Mouse (Mus musculus) myocyte (in vitro differentiated cells): ENCODE results near the gene Pou2f1. TPM values are rescaled to one million over a fixed set of nuclear protein-coding genes. Genes with fewer than 3 reads are reported as not detected.

ENCODE experiments used
- H3K27me3 ChIP-seq: one replicate; pipeline ENCODE4 v1.6.1; 2011; ENCODE audit not compliant: control insufficient read depth, insufficient read depth, insufficient read length
- H3K36me3 ChIP-seq: one replicate; pipeline ENCODE4 v1.6.1; 2011; ENCODE audit not compliant: control insufficient read depth, insufficient read depth
- H3K4me2 ChIP-seq: one replicate; pipeline ENCODE4 v1.6.1; 2011; ENCODE audit warnings: low read depth, control low read depth
- H3K4me3 ChIP-seq: one replicate; pipeline ENCODE4 v1.5.1; 2011; ENCODE audit warnings: mild to moderate bottlenecking, control low read depth, moderate library complexity
- H3K79me2 ChIP-seq: one replicate; pipeline ENCODE4 v1.6.1; 2011; ENCODE audit not compliant: control insufficient read depth, insufficient read depth
- H3ac ChIP-seq: one replicate; pipeline ENCODE4 v1.6.1; 2011; ENCODE audit not compliant: control insufficient read depth, insufficient read length
- CEBPB ChIP-seq: IDR thresholded peaks from 2 replicates; pipeline ENCODE4 v1.6.1; 2011; ENCODE audit warnings: mild to moderate bottlenecking, moderate library complexity; ENCODE audit not compliant: poor library complexity, insufficient read depth, severe bottlenecking
- E2F4 ChIP-seq: IDR thresholded peaks from one replicate; pipeline ENCODE4 v1.6.1; 2011; ENCODE audit warnings: mild to moderate bottlenecking, control low read depth, moderate library complexity; ENCODE audit not compliant: insufficient read depth
- MAX ChIP-seq: IDR thresholded peaks from one replicate; pipeline ENCODE4 v1.6.1; 2011; ENCODE audit warnings: low read depth, mild to moderate bottlenecking, control low read depth
- MYOD1 ChIP-seq, 3 experiments: IDR thresholded peaks; one replicate each; pipeline ENCODE4 v1.6.1; 2011; ENCODE audit warnings: control low read depth in 2 of 3, low read depth in 2 of 3, mild to moderate bottlenecking in 2 of 3, moderate library complexity in 1 of 3; ENCODE audit not compliant: insufficient read length in 2 of 3, control insufficient read depth in 1 of 3
- MYOG ChIP-seq, 3 experiments: IDR thresholded peaks; one replicate each; pipeline ENCODE4 v1.6.1; 2011; ENCODE audit warnings: control low read depth in 2 of 3, low read depth in 2 of 3, mild to moderate bottlenecking in 2 of 3; ENCODE audit not compliant: insufficient read length in 2 of 3, control insufficient read depth in 1 of 3, insufficient read depth in 1 of 3
- POLR2A ChIP-seq: IDR thresholded peaks from one replicate; pipeline ENCODE4 v1.6.1; 2011; ENCODE audit warnings: low read depth, mild to moderate bottlenecking, control low read depth, moderate library complexity; ENCODE audit not compliant: insufficient read length
- POLR2AphosphoS2 ChIP-seq: IDR thresholded peaks from one replicate; pipeline ENCODE4 v1.6.1; 2011; ENCODE audit warnings: low read depth, control low read depth; ENCODE audit not compliant: insufficient read length
- REST ChIP-seq: IDR thresholded peaks from one replicate; pipeline ENCODE4 v1.6.1; 2011; ENCODE audit warnings: mild to moderate bottlenecking, control low read depth, moderate library complexity; ENCODE audit not compliant: insufficient read depth, insufficient read length
- SRF ChIP-seq: IDR thresholded peaks from one replicate; pipeline ENCODE4 v1.6.1; 2011; ENCODE audit warnings: low read depth; ENCODE audit not compliant: control insufficient read depth, insufficient read length
- TCF12 ChIP-seq: IDR thresholded peaks from one replicate; pipeline ENCODE4 v1.6.1; 2011; ENCODE audit warnings: mild to moderate bottlenecking, control low read depth; ENCODE audit not compliant: poor library complexity, insufficient read depth, severe bottlenecking
- TCF3 ChIP-seq: IDR thresholded peaks from one replicate; pipeline ENCODE4 v1.6.1; 2011; ENCODE audit warnings: low read depth, control low read depth; ENCODE audit not compliant: insufficient read length
- USF1 ChIP-seq: IDR thresholded peaks from one replicate; pipeline ENCODE4 v1.6.1; 2011; ENCODE audit warnings: low read depth, mild to moderate bottlenecking, control low read depth, moderate library complexity
- polyA plus RNA-seq: library from polyadenylated mRNA; unstranded; fragments of >200 nt; fragmentation: generic; extraction: Trizol; gene quantifications from one replicate; pipeline ENCODE4 v1.2.1, GENCODE M21; 2012; ENCODE audit warnings: missing spikeins

Gene Pou2f1
- polyA plus RNA-seq, 1 experiment: 2.1 TPM

GRCm38 (mm10) chr1:165842170-165842569, 160.3 kb downstream of the Pou2f1 start:
- H3K27me3 ChIP-seq: no peaks in the 10 kb centered on the region
- no peak for TF ChIP-seq TCF3
- no peak for TF ChIP-seq TCF12
- TF ChIP-seq REST: no peak
- TF ChIP-seq MYOD1 (IDR thresholded peaks at IDR 0.05; ENCODE audit: control insufficient read depth in 1 of 3, insufficient read length in 2 of 3, low read depth in 2 of 3): no peak
- TF ChIP-seq MAX: no peak
- TF ChIP-seq POLR2A: no peak
- no peak for TF ChIP-seq E2F4
- no peak for TF ChIP-seq POLR2AphosphoS2
- H3K4me3 ChIP-seq: no peak overlapping the region
- no peaks in the 10 kb centered on the region for H3K36me3 ChIP-seq
- H3ac ChIP-seq: no peak overlapping the region
- no peak overlapping the region for H3K4me2 ChIP-seq
- no peaks in the 10 kb centered on the region for H3K79me2 ChIP-seq

DNA sequence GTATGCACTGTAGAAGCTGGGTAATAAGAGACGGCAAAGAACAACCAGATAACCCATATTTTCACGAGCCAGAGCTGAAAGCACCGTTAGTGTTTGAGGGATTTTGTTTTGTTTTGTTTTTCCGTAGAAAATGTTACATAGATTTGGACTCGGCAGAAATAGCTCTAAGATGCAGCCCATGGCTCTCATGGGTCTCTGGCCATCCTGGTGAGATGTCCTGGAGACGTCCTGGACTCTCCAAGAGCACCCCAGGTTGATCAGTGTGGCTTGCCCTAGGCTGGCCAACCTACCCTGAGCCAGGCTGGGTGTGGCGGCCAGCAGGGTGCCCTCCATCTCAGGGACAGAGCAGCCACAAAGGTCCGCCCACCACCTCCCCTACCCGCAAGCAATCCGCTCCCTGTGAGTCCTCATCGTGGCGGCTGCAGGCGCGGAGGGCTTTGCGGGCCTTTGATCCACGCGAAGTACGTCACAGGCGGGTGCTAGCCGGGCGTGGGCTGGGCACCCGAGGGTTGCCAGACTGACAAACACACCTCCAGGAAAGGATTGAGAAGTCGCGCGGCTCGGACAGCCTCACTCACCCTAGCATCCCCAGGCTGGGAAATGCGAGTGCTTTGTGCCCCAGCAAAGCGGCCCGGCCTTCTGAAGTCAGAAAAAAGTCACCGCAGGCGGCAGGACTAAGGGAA, 161.8 kb downstream of the Pou2f1 start:
- Histone ChIP-seq H3ac (no peak overlapping the region), H3K36me3 (no peaks in the 10 kb centered on the region), H3K27me3 (no peaks in the 10 kb centered on the region), H3K4me3 (no peak overlapping the region), H3K4me2 (peak overlapping the region; percentile 42), H3K79me2 (no peaks in the 10 kb centered on the region)
- TF ChIP-seq REST: no peak
- no peak for TF ChIP-seq SRF
- TF ChIP-seq USF1: no peak
- no peak for TF ChIP-seq POLR2AphosphoS2
- TF ChIP-seq E2F4: no peak
- TF ChIP-seq MYOG (IDR thresholded peaks at IDR 0.05; ENCODE audit: control insufficient read depth in 1 of 3, insufficient read depth in 1 of 3, insufficient read length in 2 of 3, low read depth in 2 of 3): no peak
- no peak for TF ChIP-seq TCF3
- no peak for TF ChIP-seq TCF12
- TF ChIP-seq MYOD1 (IDR thresholded peaks at IDR 0.05; ENCODE audit: control insufficient read depth in 1 of 3, insufficient read length in 2 of 3, low read depth in 2 of 3): no peak
- no peak for TF ChIP-seq MAX
- no peak for TF ChIP-seq POLR2A
- TF ChIP-seq CEBPB: no peak

DNA sequence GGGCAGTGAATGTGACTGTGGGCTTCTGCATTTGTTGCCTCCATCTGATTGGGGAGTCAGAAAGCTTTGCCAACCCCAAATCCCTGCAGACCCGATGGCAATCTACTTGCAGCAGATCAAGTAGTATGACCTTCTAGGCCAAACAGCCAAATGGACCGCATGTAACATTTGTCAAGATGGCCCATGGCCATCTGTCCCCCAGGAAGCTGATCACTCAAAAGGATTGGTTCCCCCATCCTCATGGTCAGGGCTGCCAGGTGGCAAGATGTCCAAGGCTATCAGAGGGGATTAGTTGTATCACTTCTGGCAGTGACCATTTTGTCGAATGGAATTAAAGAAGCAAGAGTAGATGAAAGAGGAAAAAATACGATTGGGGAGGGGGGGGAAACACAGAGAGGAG, 163.3 kb downstream of the Pou2f1 start:
- Histone ChIP-seq H3K27me3 (no peaks in the 10 kb centered on the region), H3K4me3 (no peak overlapping the region), H3ac (no peak overlapping the region), H3K4me2 (no peak overlapping the region), H3K79me2 (no peaks in the 10 kb centered on the region), H3K36me3 (no peaks in the 10 kb centered on the region)
- TF ChIP-seq E2F4 (no peak), SRF (no peak), CEBPB (no peak), MYOD1 (IDR thresholded peaks at IDR 0.05; ENCODE audit: control insufficient read depth in 1 of 3, insufficient read length in 2 of 3, low read depth in 2 of 3) (no peak), TCF12 (no peak), MYOG (IDR thresholded peaks at IDR 0.05; ENCODE audit: control insufficient read depth in 1 of 3, insufficient read depth in 1 of 3, insufficient read length in 2 of 3, low read depth in 2 of 3) (no peak), MAX (no peak), POLR2A (no peak), USF1 (no peak), TCF3 (no peak), POLR2AphosphoS2 (no peak), REST (no peak)

- no peak for TF ChIP-seq SRF
- no peak for TF ChIP-seq CEBPB
- TF ChIP-seq POLR2AphosphoS2: no peak
- TF ChIP-seq E2F4: no peak
- H3K4me2 ChIP-seq: no peak overlapping the region
- no peak overlapping the region for H3ac ChIP-seq
- H3K79me2 ChIP-seq: no peaks in the 10 kb centered on the region
- H3K27me3 ChIP-seq: no peaks in the 10 kb centered on the region
- no peaks in the 10 kb centered on the region for H3K36me3 ChIP-seq
- H3K4me3 ChIP-seq: no peak overlapping the region
Measured at GRCm38 (mm10) chr1:165837546-165837945, 164.9 kb downstream of the Pou2f1 start.

DNA sequence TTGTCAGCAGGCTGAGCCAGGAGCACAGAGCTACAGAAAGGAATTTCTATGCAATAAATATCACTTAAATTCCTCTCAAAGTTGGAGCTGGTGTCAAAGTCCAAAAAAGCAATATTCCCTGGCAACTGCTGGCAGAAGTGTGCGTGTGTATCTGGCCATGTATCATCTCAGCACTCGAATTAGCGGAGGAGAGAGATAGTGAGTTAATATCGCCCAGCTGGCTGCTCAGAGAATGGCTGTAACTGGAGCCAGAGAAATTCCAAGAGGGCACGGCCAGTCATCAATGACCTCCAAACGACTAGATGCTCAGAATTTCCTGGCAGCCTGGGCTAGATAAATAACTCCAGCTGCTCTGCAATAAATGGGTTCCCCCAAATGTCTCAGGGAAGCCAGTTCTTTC, 166.0 kb downstream of the Pou2f1 start:
- H3K27me3 ChIP-seq: no peaks in the 10 kb centered on the region
- no peak overlapping the region for H3K4me3 ChIP-seq
- H3K4me2 ChIP-seq: peak overlapping the region; percentile 19
- H3ac ChIP-seq: no peak overlapping the region
- H3K36me3 ChIP-seq: no peaks in the 10 kb centered on the region
- no peaks in the 10 kb centered on the region for H3K79me2 ChIP-seq
- no peak for TF ChIP-seq POLR2A
- no peak for TF ChIP-seq TCF3
- no peak for TF ChIP-seq TCF12
- no peak for TF ChIP-seq REST
- no peak for TF ChIP-seq SRF
- peak in 1 of 3 experiments; percentile 20 for TF ChIP-seq MYOD1 (IDR thresholded peaks at IDR 0.05; ENCODE audit: control insufficient read depth in 1 of 3, insufficient read length in 2 of 3, low read depth in 2 of 3)
- TF ChIP-seq MAX: no peak
- TF ChIP-seq MYOG (IDR thresholded peaks at IDR 0.05; ENCODE audit: control insufficient read depth in 1 of 3, insufficient read depth in 1 of 3, insufficient read length in 2 of 3, low read depth in 2 of 3): peak in 1 of 3 experiments; percentile 49
- TF ChIP-seq POLR2AphosphoS2: no peak
- TF ChIP-seq CEBPB: no peak
- TF ChIP-seq E2F4: no peak
- TF ChIP-seq USF1: no peak
